Mouse (Mus musculus) bone marrow, adult 2 months (tissue): ENCODE data around the gene Krtap13-1. TPM values are rescaled to one million over a fixed set of nuclear protein-coding genes. Genes with fewer than 3 reads are reported as not detected.
"Not testable (repeated sequence)": the region's sequence is repeated elsewhere in the genome, so short reads cannot be mapped to it uniquely, and the experiment has no call there.

Experiments
- H3K27ac ChIP-seq: fragments of 200-500 bp; 2 replicates; pipeline ENCODE4 v1.5.1; 2012; ENCODE audit warnings: low read depth, mild to moderate bottlenecking, control low read depth, inconsistent platforms, low read length; ENCODE audit not compliant: control insufficient read depth, poor library complexity, insufficient read depth
- H3K4me1 ChIP-seq: fragments of 200-500 bp; 2 replicates; pipeline ENCODE4 v1.6.1; 2011; ENCODE audit warnings: low read length; ENCODE audit not compliant: control insufficient read depth, insufficient read depth
- H3K4me3 ChIP-seq: fragments of 200-500 bp; replicated peaks from 2 replicates; pipeline ENCODE3; 2011; ENCODE audit warnings: mild to moderate bottlenecking, low read depth, low read length, control low read depth; ENCODE audit not compliant: control insufficient read depth
- CTCF ChIP-seq: fragments of 200-500 bp; IDR thresholded peaks from 2 replicates; pipeline ENCODE4 v1.5.1; 2011; ENCODE audit warnings: low read length, control low read depth; ENCODE audit not compliant: control insufficient read depth, insufficient read depth
- POLR2A ChIP-seq: fragments of 200-500 bp; IDR thresholded peaks from 2 replicates; pipeline ENCODE4 v1.6.1; 2011; ENCODE audit warnings: low read depth, mild to moderate bottlenecking, control low read depth, low read length, borderline replicate concordance; ENCODE audit not compliant: control insufficient read depth
- WGBS: fragments of 180-500 bp; shearing (Covaris S2); methylation state at CpG from one replicate; pipeline ENCODE4 v1.1.7; 2018; 5-methylcytosine and 5-hydroxymethylcytosine counted together
- polyA plus RNA-seq: library from polyadenylated mRNA; stranded (reverse); fragments of >200 nt; gene quantifications from 2 replicates; pipeline ENCODE4 v1.2.4, GENCODE M21; 2011; ENCODE audit warnings: low replicate concordance; ENCODE audit not compliant: missing spikeins, insufficient read depth, insufficient read length

Gene Krtap13-1
- polyA plus RNA-seq, 1 experiment: not detected

- H3K4me3 ChIP-seq: no peak overlapping the region
- H3K4me1 ChIP-seq: no peaks in the 10 kb centered on the region
- no peak for TF ChIP-seq POLR2A
- TF ChIP-seq CTCF: no peak
- no peak overlapping the region for H3K27ac ChIP-seq
These were observed 12.1 kb upstream of the Krtap13-1 start for GRCm38 (mm10) chr16:88716549-88716948.

GRCm38 (mm10) chr16:88720031-88720430 lies 8.6 kb upstream of the Krtap13-1 start:
- TF ChIP-seq POLR2A (no peak), CTCF (no peak)
- Histone ChIP-seq H3K4me3 (no peak overlapping the region), H3K27ac (no peak overlapping the region), H3K4me1 (no peaks in the 10 kb centered on the region)
- 65% methylated on average over 1 of the region's 1 CpGs for WGBS

- 39% methylated on average over 2 of the region's 2 CpGs for WGBS
- TF ChIP-seq CTCF (no peak), POLR2A (no peak)
- Histone ChIP-seq H3K4me1 (no peaks in the 10 kb centered on the region), H3K4me3 (no peak overlapping the region), H3K27ac (no peak overlapping the region)
These were observed 6.7 kb downstream of the Krtap13-1 start for GRCm38 (mm10) chr16:88735391-88735790.

GRCm38 (mm10) chr16:88744750-88745340 lies 16.2 kb downstream of the Krtap13-1 start:
- no peak for TF ChIP-seq POLR2A
- TF ChIP-seq CTCF: no peak
- 55% methylated on average over 4 of the region's 4 CpGs for WGBS

GRCm38 (mm10) chr16:88747943-88748342 lies 19.3 kb downstream of the Krtap13-1 start:
- 50% methylated on average over 4 of the region's 4 CpGs for WGBS
- Histone ChIP-seq H3K4me3 (no peak overlapping the region), H3K4me1 (no peaks in the 10 kb centered on the region), H3K27ac (no peak overlapping the region)
- TF ChIP-seq POLR2A (no peak), CTCF (no peak)

More at GRCm38 (mm10) chr16:88744750-88745340, 16.2 kb downstream of the Krtap13-1 start:
- Histone ChIP-seq H3K4me1 (no peaks in the 10 kb centered on the region), H3K27ac (no peak overlapping the region), H3K4me3 (no peak overlapping the region)

- H3K4me3 ChIP-seq, H3K4me1 ChIP-seq, H3K27ac ChIP-seq: not testable (repeated sequence)
- WGBS: 86% methylated on average over 3 of the region's 3 CpGs
These were observed 22.9 kb downstream of the Krtap13-1 start, which contains the start of gene Krtap13 for GRCm38 (mm10) chr16:88751535-88751934. Krtap13 (minus strand) TSS chr16:88751635.

GRCm38 (mm10) chr16:88758547-88758946 lies 29.9 kb downstream of the Krtap13-1 start, which contains the start of gene 2310034C09Rik:
2310034C09Rik (plus strand) TSS chr16:88758847.
- not testable (repeated sequence) for H3K4me3 ChIP-seq, H3K4me1 ChIP-seq, H3K27ac ChIP-seq
- WGBS: 77% methylated on average over 3 of the region's 3 CpGs

- 67% methylated on average over 2 of the region's 2 CpGs for WGBS
- TF ChIP-seq POLR2A (no peak), CTCF (no peak)
- Histone ChIP-seq H3K4me3 (no peak within 1 kb of the TSS), H3K4me1 (no peaks in the 10 kb centered on the region), H3K27ac (no peak within 1 kb of the TSS)
These were observed 45.4 kb downstream of the Krtap13-1 start, which contains the start of gene 2310057N15Rik for GRCm38 (mm10) chr16:88774106-88774505. 2310057N15Rik (minus strand) TSS chr16:88774206.

GRCm38 (mm10) chr16:88777596-88777995 lies 48.9 kb downstream of the Krtap13-1 start, which contains the start of gene Gm5965:
Gm5965 (plus strand) TSS chr16:88777896.
- Histone ChIP-seq H3K4me3 (no peak within 1 kb of the TSS), H3K4me1 (no peaks in the 10 kb centered on the region), H3K27ac (no peak within 1 kb of the TSS)
- no peak for TF ChIP-seq POLR2A
- no peak for TF ChIP-seq CTCF
- 79% methylated on average over 6 of the region's 6 CpGs for WGBS

Other genes with a start within 250 kb of the Krtap13-1 start
- gene Cldn17, start 221.9 kb upstream of the Krtap13-1 start, polyA plus RNA-seq: not detected in 2 replicates
- gene Cldn8, start 165.7 kb upstream of the Krtap13-1 start, polyA plus RNA-seq: not detected in 2 replicates
- not detected in 2 replicates for gene Krtap24-1, start 116.6 kb upstream of the Krtap13-1 start, polyA plus RNA-seq
- gene 2310079G19Rik, start 101.2 kb upstream of the Krtap13-1 start, polyA plus RNA-seq: not detected in 2 replicates
- not detected in 2 replicates for gene Krtap26-1, start 81.1 kb upstream of the Krtap13-1 start, polyA plus RNA-seq
- gene Krtap27-1, start 57.2 kb upstream of the Krtap13-1 start, polyA plus RNA-seq: not detected in 2 replicates
- not detected in 2 replicates for gene 2310061N02Rik, start 20.9 kb upstream of the Krtap13-1 start, polyA plus RNA-seq
- gene Krtap13, start 22.8 kb downstream of the Krtap13-1 start, polyA plus RNA-seq: not detected in 2 replicates
- gene 2310034C09Rik, start 30.0 kb downstream of the Krtap13-1 start, polyA plus RNA-seq: not detected in 2 replicates
- not detected in 2 replicates for gene 2310057N15Rik, start 45.3 kb downstream of the Krtap13-1 start, polyA plus RNA-seq
- not detected in 2 replicates for gene Gm5965, start 49.0 kb downstream of the Krtap13-1 start, polyA plus RNA-seq
- not detected in 2 replicates for gene Gm20741, start 83.4 kb downstream of the Krtap13-1 start, polyA plus RNA-seq
- gene Krtap15, start 91.4 kb downstream of the Krtap13-1 start, polyA plus RNA-seq: not detected in 2 replicates
- not detected in 2 replicates for gene Krtap14, start 97.3 kb downstream of the Krtap13-1 start, polyA plus RNA-seq
- gene Krtap19-1, start 140.5 kb downstream of the Krtap13-1 start, polyA plus RNA-seq: not detected in 2 replicates
- not detected in 2 replicates for gene Krtap19-2, start 145.4 kb downstream of the Krtap13-1 start, polyA plus RNA-seq
- not detected in 2 replicates for gene Krtap19-3, start 149.2 kb downstream of the Krtap13-1 start, polyA plus RNA-seq
- not detected in 2 replicates for gene Krtap19-4, start 156.2 kb downstream of the Krtap13-1 start, polyA plus RNA-seq
- not detected in 2 replicates for gene Krtap19-5, start 167.6 kb downstream of the Krtap13-1 start, polyA plus RNA-seq
- gene Krtap19-9b, start 203.4 kb downstream of the Krtap13-1 start, polyA plus RNA-seq: not detected in 2 replicates
- not detected in 2 replicates for gene Krtap16-3, start 234.0 kb downstream of the Krtap13-1 start, polyA plus RNA-seq